Mouse (Mus musculus) kidney, adult 2 months (tissue): ENCODE measurements around the gene Bcap29.

Experiments used
- CTCF ChIP-seq: fragments of 200-500 bp; conservative IDR thresholded peaks from 2 replicates; pipeline ENCODE4 v1.5.1; 2011; ENCODE audit warnings: low read depth, mild to moderate bottlenecking, control low read depth, low read length, moderate library complexity, mixed read lengths; ENCODE audit not compliant: insufficient read depth, insufficient read length
- POLR2A ChIP-seq: fragments of 200-500 bp; IDR thresholded peaks from one replicate; pipeline ENCODE4 v1.6.1; 2011; ENCODE audit warnings: low read depth, low read length, control low read depth

DNA sequence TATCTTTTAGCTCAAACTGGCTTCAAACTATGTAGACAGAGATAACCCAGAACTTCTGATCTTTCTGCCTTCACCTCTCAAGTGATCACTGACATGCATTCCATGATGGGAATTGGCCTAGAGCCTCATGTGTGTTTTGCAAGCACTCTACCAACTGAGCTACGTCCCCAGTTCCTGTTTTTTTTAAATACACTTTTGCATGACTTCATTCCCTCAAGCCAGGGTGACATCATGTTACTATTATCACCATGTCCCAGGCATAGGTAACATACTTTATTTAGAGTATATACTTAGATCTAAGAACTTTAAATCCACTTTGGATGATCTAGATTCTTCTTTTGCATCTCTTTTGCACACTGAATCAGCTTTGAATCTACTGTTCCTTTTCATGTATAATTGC, 88.4 kb downstream of the Bcap29 start:
- TF ChIP-seq CTCF (no peak), POLR2A (no peak)
